Mouse (Mus musculus): ENCODE measurements around the gene Hpse2.

The Hpse2 gene

GRCm38 (mm10) chr19:42973740-42974139, 414.4 kb downstream of the Hpse2 start:
- in situ Hi-C loops (cut with MboI, MseI), result no loop called here

- in situ Hi-C loops (cut with MboI, MseI), result no loop called here
These were observed 423.0 kb downstream of the Hpse2 start for GRCm38 (mm10) chr19:42965171-42965570.

GRCm38 (mm10) chr19:42948114-42948636, 440.0 kb downstream of the Hpse2 start:
- in situ Hi-C loops (cut with MboI, MseI), result no loop called here

GRCm38 (mm10) chr19:42937544-42937943, 450.6 kb downstream of the Hpse2 start:
- in situ Hi-C loops (cut with MboI, MseI), result no loop called here

- in situ Hi-C loops (cut with MboI, MseI), result no loop called here
These were observed 451.4 kb downstream of the Hpse2 start for GRCm38 (mm10) chr19:42936661-42937193.

- in situ Hi-C loops (cut with MboI, MseI), result no loop called here
These were observed 458.5 kb downstream of the Hpse2 start for GRCm38 (mm10) chr19:42929702-42930101.

- in situ Hi-C loops (cut with MboI, MseI), result no loop called here
These were observed 459.9 kb downstream of the Hpse2 start for GRCm38 (mm10) chr19:42928271-42928670.

- in situ Hi-C loops (cut with MboI, MseI), result no loop called here
These were observed 465.5 kb downstream of the Hpse2 start for GRCm38 (mm10) chr19:42922610-42923009.

GRCm38 (mm10) chr19:42913703-42914102, 474.5 kb downstream of the Hpse2 start:
- in situ Hi-C loops (cut with MboI, MseI), result no loop called here

- in situ Hi-C loops (cut with MboI, MseI), result no loop called here
These were observed 478.4 kb downstream of the Hpse2 start for GRCm38 (mm10) chr19:42909719-42910118.

- in situ Hi-C loops (cut with MboI, MseI), result no loop called here
These were observed 479.6 kb downstream of the Hpse2 start for GRCm38 (mm10) chr19:42908553-42908952.

GRCm38 (mm10) chr19:42906328-42906727, 481.8 kb downstream of the Hpse2 start:
- in situ Hi-C loops (cut with MboI, MseI), result no loop called here

- in situ Hi-C loops (cut with MboI, MseI), result no loop called here
These were observed 483.4 kb downstream of the Hpse2 start for GRCm38 (mm10) chr19:42904726-42905125.

GRCm38 (mm10) chr19:42904240-42904639, 483.9 kb downstream of the Hpse2 start:
- in situ Hi-C loops (cut with MboI, MseI), result no loop called here

GRCm38 (mm10) chr19:42903840-42904239, 484.3 kb downstream of the Hpse2 start:
- in situ Hi-C loops (cut with MboI, MseI), result no loop called here

GRCm38 (mm10) chr19:42902410-42903021, 485.6 kb downstream of the Hpse2 start:
- in situ Hi-C loops (cut with MboI, MseI), result no loop called here

GRCm38 (mm10) chr19:42891599-42891998, 496.6 kb downstream of the Hpse2 start:
- in situ Hi-C loops (cut with MboI, MseI), result no loop called here

GRCm38 (mm10) chr19:42877653-42878052, 510.5 kb downstream of the Hpse2 start:
- in situ Hi-C loops (cut with MboI, MseI), result no loop called here

GRCm38 (mm10) chr19:42876563-42876962, 511.6 kb downstream of the Hpse2 start:
- in situ Hi-C loops (cut with MboI, MseI), result no loop called here

- in situ Hi-C loops (cut with MboI, MseI), result no loop called here
These were observed 518.3 kb downstream of the Hpse2 start for GRCm38 (mm10) chr19:42869663-42870530.

- in situ Hi-C loops (cut with MboI, MseI), result no loop called here
These were observed 519.0 kb downstream of the Hpse2 start for GRCm38 (mm10) chr19:42868958-42869662.

GRCm38 (mm10) chr19:42863013-42863412, 525.1 kb downstream of the Hpse2 start:
- in situ Hi-C loops (cut with MboI, MseI), result no loop called here

All from T-helper 2 cell (primary cell).